Mouse (Mus musculus) intestine, embryonic 15.5 days (tissue): Measurements from ENCODE around the gene Ctnnd1. TPM values are rescaled to one million over a fixed set of nuclear protein-coding genes. Genes with fewer than 3 reads are reported as not detected.
"Not testable (repeated sequence)": the region's sequence is repeated elsewhere in the genome, so short reads cannot be mapped to it uniquely, and the experiment has no call there.

Experiments
- ATAC-seq: fragments of 200-750 bp; cut with Nextera tagmentation; 2 replicates; pipeline ENCODE4 v1.8.0; 2017; ENCODE audit warnings: moderate TSS enrichment, moderate library complexity
- H3K27ac ChIP-seq: fragments of 300-500 bp; sonication (generic); 2 replicates; pipeline ENCODE4 v1.5.1; 2015; ENCODE audit warnings: mild to moderate bottlenecking, inconsistent platforms
- H3K27me3 ChIP-seq: fragments of 300-500 bp; sonication (generic); replicated peaks from 2 replicates; pipeline ENCODE4 v1.6.1; 2015; ENCODE audit warnings: inconsistent platforms
- H3K36me3 ChIP-seq: fragments of 300-500 bp; sonication (generic); 2 replicates; pipeline ENCODE4 v1.6.1; 2015; ENCODE audit warnings: inconsistent platforms
- H3K4me1 ChIP-seq: fragments of 300-500 bp; sonication (generic); replicated peaks from 2 replicates; pipeline ENCODE4 v1.6.1; 2015; ENCODE audit warnings: inconsistent platforms
- H3K4me2 ChIP-seq: fragments of 300-500 bp; sonication (generic); replicated peaks from 2 replicates; pipeline ENCODE4 v1.6.1; 2015; ENCODE audit warnings: mild to moderate bottlenecking, inconsistent platforms
- H3K4me3 ChIP-seq: fragments of 300-500 bp; sonication (generic); replicated peaks from 2 replicates; pipeline ENCODE4 v1.5.1; 2015; ENCODE audit warnings: inconsistent platforms
- H3K9ac ChIP-seq: fragments of 300-500 bp; sonication (generic); 2 replicates; pipeline ENCODE4 v1.6.1; 2015; ENCODE audit warnings: inconsistent platforms
- H3K9me3 ChIP-seq: fragments of 300-500 bp; sonication (generic); 2 replicates; pipeline ENCODE4 v1.6.1; 2016; ENCODE audit warnings: inconsistent platforms
- WGBS: fragments of 180-500 bp; shearing (Covaris S2); methylation state at CpG from one replicate; pipeline ENCODE4 v1.1.7; 2015; 5-methylcytosine and 5-hydroxymethylcytosine counted together
- polyA plus RNA-seq: library from polyadenylated mRNA; unstranded; fragments of >200 nt; fragmentation: Nextera tagmentation; extraction: Ambion mirVana; gene quantifications from 2 replicates; pipeline ENCODE4 v1.2.1, GENCODE M21; 2015

Gene Ctnnd1
- 60.7 and 64.4 TPM in 2 replicates for polyA plus RNA-seq

- Histone ChIP-seq H3K4me3 (peak within 1 kb of the TSS; percentile 61), H3K4me1 (0 out of 2 replicates have a peak, but pooled peaks cover 6% of the 10 kb centered on the region), H3K9ac (peak within 1 kb of the TSS; percentile 81), H3K9me3 (no peaks in the 10 kb centered on the region), H3K27me3 (no peaks in the 10 kb centered on the region), H3K4me2 (peak within 1 kb of the TSS; percentile 59), H3K27ac (peak within 1 kb of the TSS; percentile 96), H3K36me3 (no peaks in the 10 kb centered on the region)
- WGBS: under 1% methylated on average over 15 of the region's 15 CpGs
- ATAC-seq: peak; percentile 98
Observed at GRCm38 (mm10) chr2:84650464-84651195, at the start of gene Ctnnd1. Gene Ctnnd1 (minus strand): TSS chr2:84650765.

GRCm38 (mm10) chr2:84695007-84695695, 44.6 kb upstream of the Ctnnd1 start:
- no peak overlapping the region for H3K4me3 ChIP-seq
- 74% methylated on average over 5 of the region's 5 CpGs for WGBS
- no peaks in the 10 kb centered on the region for H3K9me3 ChIP-seq
- H3K4me2 ChIP-seq: no peak overlapping the region
- H3K4me1 ChIP-seq: no peaks in the 10 kb centered on the region
- no peak overlapping the region for H3K27ac ChIP-seq
- H3K36me3 ChIP-seq: peaks cover 25% of the 10 kb centered on the region; the same call in 1 of the 2 replicates
- H3K9ac ChIP-seq: no peak overlapping the region
- ATAC-seq: peak; percentile 34; the same call in 1 of the 2 replicates
- H3K27me3 ChIP-seq: no peaks in the 10 kb centered on the region

DNA sequence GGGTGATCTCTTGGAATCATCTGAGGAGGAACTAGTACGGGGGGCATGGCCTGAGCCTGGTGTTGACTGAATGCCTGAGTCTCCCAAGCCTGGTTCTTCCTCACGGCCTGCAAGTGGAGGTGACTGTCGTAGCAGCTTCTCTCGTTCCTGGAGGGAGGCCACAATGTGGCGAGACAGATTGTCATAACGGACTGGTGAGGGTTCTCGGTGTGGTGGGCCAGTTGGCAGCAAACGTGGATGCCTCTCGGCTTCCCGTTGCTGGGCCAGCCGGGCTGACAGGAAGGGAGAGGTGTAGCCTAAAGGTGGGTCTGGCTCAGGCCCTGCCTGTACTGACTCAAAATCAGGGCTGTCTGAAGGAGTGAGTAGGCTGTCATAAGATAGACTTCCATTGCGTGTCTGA, 39.5 kb upstream of the Ctnnd1 start:
- H3K4me1 ChIP-seq: no peaks in the 10 kb centered on the region
- H3K27me3 ChIP-seq: no peaks in the 10 kb centered on the region
- H3K4me3 ChIP-seq: no peak overlapping the region
- no peak for ATAC-seq
- no peak overlapping the region for H3K4me2 ChIP-seq
- no peak overlapping the region for H3K9ac ChIP-seq
- H3K36me3 ChIP-seq: peaks cover 42% of the 10 kb centered on the region
- 93% methylated on average over 12 of the region's 12 CpGs for WGBS
- H3K9me3 ChIP-seq: no peaks in the 10 kb centered on the region
- no peak overlapping the region for H3K27ac ChIP-seq

GRCm38 (mm10) chr2:84688080-84688844, 37.7 kb upstream of the Ctnnd1 start:
- Histone ChIP-seq H3K36me3 (peaks cover 38% of the 10 kb centered on the region), H3K4me3 (no peak overlapping the region), H3K9ac (no peak overlapping the region), H3K9me3 (no peaks in the 10 kb centered on the region), H3K4me2 (no peak overlapping the region), H3K27ac (no peak overlapping the region), H3K4me1 (no peaks in the 10 kb centered on the region), H3K27me3 (no peaks in the 10 kb centered on the region)
- 89% methylated on average over 2 of the region's 2 CpGs for WGBS
- no peak for ATAC-seq

- 65% methylated on average over 6 of the region's 6 CpGs for WGBS
- no peak for ATAC-seq
- H3K27ac ChIP-seq: no peak overlapping the region
- H3K4me1 ChIP-seq: peaks cover 3% of the 10 kb centered on the region; the same call in 1 of the 2 replicates
- peaks cover 14% of the 10 kb centered on the region for H3K36me3 ChIP-seq
- no peak overlapping the region for H3K4me3 ChIP-seq
- H3K27me3 ChIP-seq: no peaks in the 10 kb centered on the region
- no peak overlapping the region for H3K4me2 ChIP-seq
- H3K9me3 ChIP-seq: no peaks in the 10 kb centered on the region
- H3K9ac ChIP-seq: no peak overlapping the region
Observed at GRCm38 (mm10) chr2:84682605-84683183, 32.1 kb upstream of the Ctnnd1 start.

DNA sequence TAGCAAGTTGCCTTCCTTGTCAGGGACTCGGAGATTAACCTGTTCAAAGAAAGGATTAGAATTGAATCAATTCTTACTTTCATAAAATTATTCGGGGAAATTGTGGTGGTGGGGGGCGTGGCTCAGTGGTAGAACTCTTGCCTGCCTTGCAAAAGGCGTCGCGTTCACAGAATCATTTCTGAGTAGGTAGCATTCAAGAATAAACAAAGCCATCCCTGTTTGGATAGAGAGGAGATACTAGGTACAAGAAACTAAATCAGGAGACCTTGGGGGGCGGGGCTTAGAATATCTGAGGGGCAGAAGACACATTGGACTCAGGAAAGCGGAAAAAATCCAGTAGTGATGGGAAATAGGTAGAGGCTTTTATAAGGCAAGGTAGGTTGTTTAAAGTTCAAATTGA, 28.5 kb upstream of the Ctnnd1 start, which contains the start of gene Tmx2:
Gene Tmx2 (minus strand): TSS at position 125 of the 400 bp plus-strand sequence.
- H3K27me3 ChIP-seq: no peaks in the 10 kb centered on the region
- peak within 1 kb of the TSS; percentile 77 for H3K27ac ChIP-seq
- no peak for ATAC-seq
- H3K4me2 ChIP-seq: peak within 1 kb of the TSS; percentile 63
- 12% methylated on average over 8 of the region's 8 CpGs for WGBS
- peaks cover 7% of the 10 kb centered on the region for H3K4me1 ChIP-seq
- H3K36me3 ChIP-seq: peaks cover 8% of the 10 kb centered on the region
- no peaks in the 10 kb centered on the region for H3K9me3 ChIP-seq
- peak within 1 kb of the TSS; percentile 65 for H3K4me3 ChIP-seq
- H3K9ac ChIP-seq: peak within 1 kb of the TSS; percentile 74

GRCm38 (mm10) chr2:84677968-84678880, 27.7 kb upstream of the Ctnnd1 start, which contains the start of the genes Gm28635 and Med19:
Gene Gm28635 (minus strand): TSS chr2:84678041.
Gene Med19 (plus strand): TSS chr2:84678402.
- ATAC-seq: peak; percentile 99
- Histone ChIP-seq H3K9me3 (no peaks in the 10 kb centered on the region), H3K27ac (peak within 1 kb of the TSS; percentile 77), H3K9ac (peak within 1 kb of the TSS; percentile 74), H3K27me3 (no peaks in the 10 kb centered on the region), H3K4me3 (peak within 1 kb of the TSS; percentile 65), H3K4me1 (peaks cover 7% of the 10 kb centered on the region), H3K36me3 (peaks cover 11% of the 10 kb centered on the region), H3K4me2 (peak within 1 kb of the TSS; percentile 70)
- under 1% methylated on average over 44 of the region's 44 CpGs for WGBS

DNA sequence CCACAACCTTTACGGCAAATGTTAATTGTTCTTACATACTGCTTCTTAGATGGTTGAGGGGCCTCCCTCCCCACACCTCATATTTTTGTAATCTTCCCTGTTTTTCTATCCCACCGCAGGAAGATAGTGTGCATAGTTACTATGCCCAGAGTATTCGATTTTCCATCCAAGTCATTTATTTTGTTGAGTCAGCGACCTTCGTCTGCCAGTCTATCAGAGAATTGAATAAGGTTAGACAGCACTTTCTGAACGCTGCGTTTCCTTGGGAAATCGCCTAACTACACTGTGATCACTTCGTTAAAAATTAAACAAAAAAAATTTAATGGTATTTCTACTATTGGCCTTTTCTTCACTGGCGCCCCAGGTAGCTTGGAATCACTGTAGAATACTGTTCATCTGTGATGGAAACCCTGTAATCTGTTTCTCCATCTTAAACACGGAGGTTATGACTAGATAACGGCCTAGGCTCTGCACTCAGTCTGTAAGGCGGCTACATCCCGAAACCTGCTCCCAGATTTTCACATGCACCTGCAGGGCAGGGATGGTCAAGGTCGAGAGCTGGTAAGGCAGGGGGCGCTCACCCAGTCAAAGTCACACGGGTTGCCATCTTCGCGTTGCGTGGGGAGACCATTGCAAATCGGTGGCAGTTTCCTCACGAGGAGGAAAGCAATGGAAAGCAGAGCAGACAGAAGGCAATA, 26.9 kb upstream of the Ctnnd1 start:
- 6% methylated on average over 22 of the region's 22 CpGs for WGBS
- peak overlapping the region; percentile 56 for H3K27ac ChIP-seq
- H3K36me3 ChIP-seq: peaks cover 15% of the 10 kb centered on the region
- H3K27me3 ChIP-seq: no peaks in the 10 kb centered on the region
- H3K4me2 ChIP-seq: peak overlapping the region; percentile 70
- H3K9me3 ChIP-seq: no peaks in the 10 kb centered on the region
- H3K9ac ChIP-seq: peak overlapping the region; percentile 57
- H3K4me1 ChIP-seq: peaks cover 5% of the 10 kb centered on the region
- peak; percentile 73 for ATAC-seq
- H3K4me3 ChIP-seq: peak overlapping the region; percentile 58

DNA sequence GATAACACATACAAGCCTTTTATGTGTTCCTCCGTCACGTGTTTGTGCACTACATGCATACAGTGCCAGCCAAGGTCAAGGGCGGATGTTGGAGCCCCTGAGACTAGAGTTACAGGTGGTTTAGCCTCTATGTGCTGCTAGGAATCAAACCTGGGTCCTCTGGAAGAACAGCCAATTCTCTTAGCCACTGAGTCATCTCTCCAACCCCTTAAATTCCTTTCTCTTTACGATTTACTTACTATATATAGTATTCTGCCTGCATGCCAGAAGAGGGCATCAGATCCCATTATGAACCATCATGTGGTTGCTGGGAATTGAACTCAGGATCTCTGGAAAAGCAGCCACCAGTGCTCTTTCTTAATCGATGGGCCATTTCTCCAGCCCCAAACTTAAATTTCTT, 21.0 kb upstream of the Ctnnd1 start:
- peaks cover 18% of the 10 kb centered on the region for H3K36me3 ChIP-seq
- not testable (repeated sequence) for H3K4me3 ChIP-seq, H3K27ac ChIP-seq, H3K9ac ChIP-seq, H3K4me2 ChIP-seq, H3K4me1 ChIP-seq, H3K27me3 ChIP-seq, H3K9me3 ChIP-seq, ATAC-seq
- 53% methylated on average over 4 of the region's 5 CpGs for WGBS

DNA sequence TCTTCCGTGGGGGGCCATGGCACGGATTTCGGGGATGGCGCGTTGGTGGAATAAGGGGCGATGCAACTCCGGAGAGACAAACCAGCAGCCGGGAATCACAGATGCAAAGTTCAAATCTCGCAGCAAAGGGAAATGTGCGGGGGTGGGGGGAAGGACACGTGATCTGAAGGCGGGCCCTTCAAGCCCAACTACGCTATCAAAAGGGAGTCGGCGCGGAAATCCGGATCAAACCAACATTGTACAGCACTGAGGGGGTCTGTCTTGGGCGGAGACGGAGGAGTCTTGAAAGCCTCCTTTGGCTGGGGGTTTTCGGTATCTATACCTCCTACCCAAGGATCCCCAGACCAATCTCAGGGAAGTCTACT, 20.0 kb upstream of the Ctnnd1 start, which contains the start of gene Selenoh:
Gene Selenoh (minus strand): TSS at position 202 of the 365 bp plus-strand sequence.
- H3K4me2 ChIP-seq: peak within 1 kb of the TSS; percentile 57
- WGBS: under 1% methylated on average over 20 of the region's 20 CpGs
- H3K9me3 ChIP-seq: no peaks in the 10 kb centered on the region
- peaks cover 7% of the 10 kb centered on the region for H3K4me1 ChIP-seq
- no peaks in the 10 kb centered on the region for H3K27me3 ChIP-seq
- peak within 1 kb of the TSS; percentile 87 for H3K4me3 ChIP-seq
- H3K36me3 ChIP-seq: peaks cover 15% of the 10 kb centered on the region
- ATAC-seq: peak; percentile 97
- H3K9ac ChIP-seq: peak within 1 kb of the TSS; percentile 89
- H3K27ac ChIP-seq: peak within 1 kb of the TSS; percentile 93
